Mouse (Mus musculus) megakaryocyte, adult 5-6 weeks (primary cell): ENCODE measurements around the gene Fam178b. TPM values are rescaled to one million over a fixed set of nuclear protein-coding genes. Genes with fewer than 3 reads are reported as not detected.

ENCODE experiments used
- ATAC-seq: 2 replicates; pipeline ENCODE4 v1.8.0; 2016; ENCODE audit warnings: mild to moderate bottlenecking, inconsistent platforms; ENCODE audit not compliant: poor library complexity, severe bottlenecking
- total RNA-seq, 2 experiments: library from RNA; stranded (forward) in 1 of 2; stranded (reverse) in 1 of 2; fragments of 153-499, 151-499 nt in 1 of 2; fragments of 221-1000, 200-1000 nt in 1 of 2; gene quantifications; 2 replicates each; pipeline versions ENCODE4 v1.2.3 to v1.2.4; 2015 to 2017

Gene Fam178b
- total RNA-seq, 2 experiments from 2014 or later, result 0.62 TPM; not detected in 1

DNA sequence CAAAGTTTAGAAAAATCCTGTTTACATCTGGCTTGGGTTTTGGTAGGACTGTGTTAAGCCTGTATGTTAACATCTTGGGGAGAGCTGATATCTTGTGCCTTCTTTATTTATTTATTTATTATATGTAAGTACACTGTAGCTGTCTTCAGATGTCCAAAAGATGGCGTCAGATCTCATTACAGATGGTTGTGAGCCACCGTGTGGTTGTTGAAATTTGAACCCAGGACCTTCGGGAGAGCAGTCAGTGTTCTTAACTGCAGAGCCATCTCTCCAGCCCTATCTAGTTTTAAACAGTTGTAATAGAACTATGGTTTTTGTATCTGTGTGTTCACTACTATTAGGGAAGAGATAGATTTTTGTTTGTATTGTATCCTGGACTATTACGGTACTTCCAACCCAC lies 153.7 kb downstream of the Fam178b start:
- ATAC-seq, result no peak

DNA sequence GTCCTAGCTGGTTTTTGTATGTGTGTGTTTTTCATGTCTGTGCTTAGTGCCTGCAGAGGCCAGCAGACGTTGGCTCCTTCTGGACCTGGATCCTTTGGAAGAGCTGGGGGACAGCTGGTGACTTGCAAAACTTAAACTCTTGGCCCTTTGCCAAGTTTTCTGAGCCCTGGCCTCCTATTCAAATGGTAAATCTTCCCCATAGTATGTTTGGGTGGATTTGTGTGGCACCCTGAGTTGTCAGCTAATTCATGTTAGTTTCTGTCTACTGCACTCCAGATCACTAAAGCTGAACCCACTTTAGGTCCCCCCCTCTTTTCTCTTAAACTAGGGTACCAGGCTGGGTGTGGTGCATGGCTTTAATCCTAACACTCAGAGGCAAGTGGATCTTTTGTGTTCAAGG lies 154.6 kb downstream of the Fam178b start:
- ATAC-seq, result no peak

DNA sequence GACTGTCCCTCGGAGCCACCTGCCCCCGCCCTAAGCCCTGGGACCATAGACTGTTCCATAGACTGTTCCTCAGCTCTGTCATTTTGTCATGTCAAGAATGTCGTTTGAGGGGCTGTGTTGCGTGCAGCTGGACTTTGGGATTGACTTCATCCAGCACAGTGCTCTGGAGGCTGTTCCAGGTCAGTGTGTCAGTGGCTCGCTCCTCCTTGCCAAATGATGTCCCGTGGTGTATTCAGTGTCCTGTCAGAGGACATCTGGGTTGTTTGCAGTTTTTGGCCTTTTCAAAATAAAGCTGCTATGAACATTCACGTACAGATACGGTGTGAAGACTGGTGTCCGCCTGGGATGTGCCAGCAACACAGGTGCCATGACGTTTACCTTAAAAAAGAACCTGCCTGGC lies 156.1 kb downstream of the Fam178b start:
- ATAC-seq, result no peak

DNA sequence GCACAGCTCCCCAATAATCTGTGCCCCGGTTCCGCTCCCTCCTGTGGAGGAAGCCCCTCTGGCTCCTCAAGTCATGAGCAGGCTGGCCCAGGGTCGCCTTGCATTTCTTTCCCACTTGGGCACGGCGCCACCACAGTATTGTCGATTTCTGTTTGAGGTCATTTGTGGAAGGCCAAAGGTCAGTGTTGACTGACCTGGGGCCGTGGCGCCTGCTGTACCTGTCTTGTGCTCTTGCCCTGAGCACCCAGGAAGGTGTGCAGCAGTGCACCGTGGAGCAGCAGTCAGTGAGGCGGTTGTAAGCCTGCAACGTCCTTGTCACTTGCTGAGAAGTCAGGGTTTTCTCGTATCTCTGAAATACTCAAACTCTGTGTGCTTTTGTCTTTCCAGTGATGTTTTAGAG lies 157.2 kb downstream of the Fam178b start:
- no peak for ATAC-seq

DNA sequence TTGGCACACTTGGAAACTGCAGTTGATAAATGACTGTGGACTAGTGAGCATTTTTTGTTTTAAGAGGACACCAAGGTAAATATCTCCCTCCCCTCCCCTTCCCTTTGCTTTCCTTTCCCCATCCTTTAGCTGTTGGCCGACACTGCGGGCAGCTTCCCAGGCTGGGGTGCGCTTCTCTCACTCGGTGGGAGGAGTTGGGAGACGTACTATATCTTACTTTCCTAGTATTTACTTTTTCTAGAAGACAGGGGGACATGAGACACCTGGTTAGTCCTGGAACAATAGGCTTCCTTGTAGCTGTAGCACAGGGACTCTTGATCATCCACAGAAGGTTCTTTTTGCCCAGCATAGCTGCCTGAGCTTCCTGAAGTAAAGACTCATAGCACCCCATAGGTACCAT lies 158.9 kb downstream of the Fam178b start:
- no peak for ATAC-seq

DNA sequence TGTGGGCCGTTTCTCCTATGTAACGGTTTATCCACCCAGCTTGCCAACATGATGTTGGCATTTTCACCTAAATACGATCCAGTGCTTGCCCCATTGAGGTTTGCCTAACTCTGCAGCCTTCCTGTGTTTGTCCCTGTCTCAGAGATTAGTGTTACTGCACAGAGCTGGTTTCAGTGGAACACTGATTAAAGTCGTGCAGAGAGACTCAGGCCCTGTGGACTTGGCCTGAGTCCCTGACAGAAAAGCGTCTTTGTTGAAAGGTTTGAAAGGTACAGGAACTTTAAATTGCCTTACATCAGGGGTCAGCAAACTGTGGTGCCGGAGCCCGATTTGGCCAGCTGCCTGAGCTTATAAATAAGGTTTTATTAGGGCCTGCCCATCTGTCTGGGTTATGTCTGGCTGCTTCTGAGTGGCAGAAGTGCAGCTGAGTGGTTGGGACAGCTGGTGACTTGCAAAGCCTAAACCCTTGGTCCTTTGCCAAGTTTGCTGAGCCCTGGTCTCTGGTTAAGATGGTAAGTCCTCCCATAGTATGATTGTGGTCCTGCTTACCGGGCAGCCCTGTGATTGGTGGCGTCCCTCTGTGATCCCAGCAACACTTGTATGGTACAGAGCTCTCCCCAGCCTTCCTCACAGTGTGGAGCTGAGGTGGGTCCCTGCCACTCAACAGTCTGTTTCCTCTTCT lies 159.5 kb downstream of the Fam178b start:
- no peak for ATAC-seq

DNA sequence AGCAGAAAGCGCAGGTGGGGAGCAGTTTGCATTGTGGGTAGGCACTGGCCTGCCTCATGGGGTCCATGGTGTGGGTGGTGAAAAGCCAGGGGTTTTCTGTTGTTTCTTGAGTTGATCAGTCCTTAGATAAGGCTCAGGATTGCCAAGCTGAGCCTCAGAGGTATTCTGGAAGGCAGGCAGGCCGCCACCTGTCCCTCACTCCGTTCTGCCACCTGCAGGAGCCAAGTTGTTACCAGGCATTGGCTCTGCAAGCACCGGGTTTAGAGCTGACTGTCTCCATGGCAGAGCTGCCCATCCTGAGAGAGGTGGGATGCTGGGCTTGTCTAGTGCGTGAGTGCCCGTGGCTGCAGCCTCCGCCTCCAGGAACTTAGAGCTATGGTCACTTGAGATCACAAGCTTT lies 160.8 kb downstream of the Fam178b start:
- no peak for ATAC-seq

DNA sequence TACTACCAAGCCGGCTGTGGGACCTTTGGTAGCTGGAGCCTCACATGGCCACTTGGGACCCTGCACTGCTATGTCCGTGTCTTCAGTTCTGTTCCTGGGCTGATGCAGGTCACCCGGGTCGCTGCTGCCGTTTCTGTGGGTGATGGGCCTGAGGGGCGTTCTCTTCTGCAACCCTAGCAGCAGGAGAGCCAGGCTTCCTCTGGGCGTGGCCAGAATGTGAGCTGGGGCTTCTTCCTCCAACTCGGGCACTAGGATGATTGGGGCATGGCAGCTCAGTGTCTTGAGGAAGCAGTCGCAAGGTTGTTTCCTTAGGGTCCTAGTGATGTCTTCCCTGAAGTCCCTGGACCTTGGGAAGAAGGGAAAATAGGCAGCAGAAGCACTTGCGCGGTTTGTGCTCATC lies 163.4 kb downstream of the Fam178b start:
- no peak for ATAC-seq

DNA sequence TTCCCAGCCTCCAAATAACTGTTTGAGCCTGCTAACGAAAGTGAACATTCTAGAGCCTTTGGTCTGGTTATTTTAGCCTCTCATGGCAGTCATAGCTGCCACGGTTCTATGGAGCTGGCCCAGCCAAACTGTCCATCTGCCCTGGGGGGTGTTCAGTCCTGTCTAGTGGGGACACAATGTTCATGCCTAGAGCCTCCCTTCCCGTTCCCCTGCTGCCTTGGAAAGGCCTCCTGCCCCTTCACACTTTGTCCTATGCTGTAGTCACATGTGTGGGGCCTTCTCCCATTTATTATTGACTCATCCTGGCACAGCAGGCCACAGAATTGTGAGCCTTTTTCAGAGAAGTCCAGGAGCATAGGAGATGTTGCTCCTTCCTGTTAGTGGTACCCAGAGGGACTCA lies 164.7 kb downstream of the Fam178b start:
- no peak for ATAC-seq

DNA sequence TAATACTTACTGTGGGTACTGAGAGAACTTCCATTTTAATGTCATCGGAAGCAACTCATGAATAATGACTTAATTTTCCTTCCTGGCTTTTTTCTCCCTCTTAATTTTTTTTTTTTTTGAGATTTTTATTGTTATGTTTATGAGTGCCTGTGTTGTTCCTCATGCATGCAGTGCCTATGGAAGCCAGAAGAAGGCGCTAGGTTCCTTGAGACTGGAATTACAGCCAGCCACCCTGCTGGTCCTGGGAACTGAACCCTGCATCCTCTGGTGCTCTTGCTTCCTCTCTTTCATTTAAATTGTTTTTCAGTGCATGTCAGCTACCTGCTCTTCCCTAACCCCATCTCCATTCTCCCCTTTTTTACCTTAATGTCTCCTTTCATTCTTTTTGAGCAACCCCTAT lies 169.3 kb downstream of the Fam178b start:
- ATAC-seq, result no peak

DNA sequence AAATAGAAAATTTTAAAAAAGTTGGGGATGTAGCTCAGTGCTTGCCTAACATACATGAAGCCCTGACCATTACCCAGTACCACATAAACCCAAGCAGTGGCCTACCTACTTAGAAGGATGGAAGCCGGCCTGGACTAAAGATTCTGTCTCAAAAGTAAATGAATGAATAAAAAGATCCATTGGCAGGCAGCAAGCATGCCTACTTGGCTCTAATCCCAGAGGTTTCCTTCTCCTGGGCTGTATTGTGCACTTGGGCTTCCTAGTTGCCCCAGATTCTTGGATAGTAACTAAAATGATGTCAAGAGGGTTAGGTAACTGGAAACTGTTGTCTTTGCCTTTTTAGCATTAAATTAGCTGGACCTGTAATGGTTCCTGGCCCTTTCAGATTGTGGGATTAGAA lies 169.7 kb downstream of the Fam178b start:
- no peak for ATAC-seq

DNA sequence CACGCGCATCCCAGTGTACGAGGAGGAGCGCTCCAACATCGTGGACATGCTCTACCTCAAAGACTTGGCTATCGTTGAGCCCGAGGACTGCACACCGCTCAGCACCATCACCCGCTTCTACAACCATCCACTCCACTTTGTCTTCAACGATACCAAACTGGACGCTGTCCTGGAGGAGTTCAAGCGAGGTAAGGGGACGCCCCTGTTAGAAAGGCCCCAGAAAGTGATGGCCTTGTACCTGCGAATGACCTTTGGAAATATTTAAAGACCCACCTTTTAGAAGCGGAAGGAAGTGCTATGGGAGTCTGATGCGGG lies 170.1 kb downstream of the Fam178b start:
- ATAC-seq, result no peak

Other genes starting within 250 kb of the Fam178b start
- 23.9 and 25.4 TPM in 2 replicates for gene Lman2l, start 237.9 kb downstream of the Fam178b start, total RNA-seq (2015)
- 14.4 and 15.8 TPM in 2 replicates for gene Lman2l, start 237.9 kb downstream of the Fam178b start, total RNA-seq (2017)
- gene Cnnm4, start 211.6 kb downstream of the Fam178b start, total RNA-seq (2015), result 17.8 and 22.7 TPM in 2 replicates
- 15.2 and 16.3 TPM in 2 replicates for gene Cnnm4, start 211.6 kb downstream of the Fam178b start, total RNA-seq (2017)
- 14.4 and 15.1 TPM in 2 replicates for gene Cnnm3, start 171.3 kb downstream of the Fam178b start, total RNA-seq (2015)
- gene Cnnm3, start 171.3 kb downstream of the Fam178b start, total RNA-seq (2017), result 6.8 and 11.1 TPM in 2 replicates
- 2.3 and 2.4 TPM in 2 replicates for gene Ankrd23, start 146.3 kb downstream of the Fam178b start, total RNA-seq (2015)
- gene Ankrd23, start 146.3 kb downstream of the Fam178b start, total RNA-seq (2017), result 2.2 and 9.8 TPM in 2 replicates
- not detected in 2 replicates for gene Gm42417, start 143.8 kb downstream of the Fam178b start, total RNA-seq (2015)
- gene Gm42417, start 143.8 kb downstream of the Fam178b start, total RNA-seq (2017), result not detected in 2 replicates
- gene Ankrd39, start 135.7 kb downstream of the Fam178b start, total RNA-seq (2015), result 3.6 and 4.9 TPM in 2 replicates
- 2.2 and 2.9 TPM in 2 replicates for gene Ankrd39, start 135.7 kb downstream of the Fam178b start, total RNA-seq (2017)
- gene Sema4c, start 124.8 kb downstream of the Fam178b start, total RNA-seq (2015), result 1.5 and 2.1 TPM in 2 replicates
- gene Sema4c, start 124.8 kb downstream of the Fam178b start, total RNA-seq (2017), result 1.8 and 3.6 TPM in 2 replicates
- 370 and 491 TPM in 2 replicates for gene Cox5b, start 8.3 kb upstream of the Fam178b start, total RNA-seq (2015)
- 820 and 835 TPM in 2 replicates for gene Cox5b, start 8.3 kb upstream of the Fam178b start, total RNA-seq (2017)
- 0.33 TPM in 1 of 2 replicates, not detected in the other for gene 4933424G06Rik, start 27.0 kb upstream of the Fam178b start, total RNA-seq (2015)
- not detected in 2 replicates for gene 4933424G06Rik, start 27.0 kb upstream of the Fam178b start, total RNA-seq (2017)
- gene Actr1b, start 31.2 kb upstream of the Fam178b start, total RNA-seq (2015), result 14.0 and 17.4 TPM in 2 replicates
- 34.7 and 37.7 TPM in 2 replicates for gene Actr1b, start 31.2 kb upstream of the Fam178b start, total RNA-seq (2017)
- 0.71 and 1.7 TPM in 2 replicates for gene Zap70, start 78.6 kb upstream of the Fam178b start, total RNA-seq (2015)
- 0.77 and 1.5 TPM in 2 replicates for gene Zap70, start 78.6 kb upstream of the Fam178b start, total RNA-seq (2017)